Mouse (Mus musculus): ENCODE results near the gene Kat14. TPM values are rescaled to one million over a fixed set of nuclear protein-coding genes. Genes with fewer than 3 reads are reported as not detected.

Gene Kat14
- polyA plus RNA-seq, 1 experiment from 2014 or later, result 22.4 TPM

Other genes starting within 250 kb of the Kat14 start
- gene Mgme1, start 98.3 kb upstream of the Kat14 start, polyA plus RNA-seq (2014; fragmentation: Nextera tagmentation; extraction: Ambion mirVana), result 10.5 and 11.7 TPM in 2 replicates
- 73.0 and 75.9 TPM in 2 replicates for gene Snx5, start 98.1 kb upstream of the Kat14 start, polyA plus RNA-seq (2014; fragmentation: Nextera tagmentation; extraction: Ambion mirVana)
- not detected in 2 replicates for gene Ovol2, start 36.8 kb upstream of the Kat14 start, polyA plus RNA-seq (2014; fragmentation: Nextera tagmentation; extraction: Ambion mirVana)
- 0.53 and 3.0 TPM in 2 replicates for gene Pet117, start within 50 bp of the Kat14 start, polyA plus RNA-seq (2014; fragmentation: Nextera tagmentation; extraction: Ambion mirVana)
- 19.5 and 23.7 TPM in 2 replicates for gene Dzank1, start 158.4 kb downstream of the Kat14 start, polyA plus RNA-seq (2014; fragmentation: Nextera tagmentation; extraction: Ambion mirVana)
- gene Polr3f, start 158.7 kb downstream of the Kat14 start, polyA plus RNA-seq (2014; fragmentation: Nextera tagmentation; extraction: Ambion mirVana), result 26.4 and 28.3 TPM in 2 replicates
- 55.1 and 58.6 TPM in 2 replicates for gene Rbbp9, start 181.9 kb downstream of the Kat14 start, polyA plus RNA-seq (2014; fragmentation: Nextera tagmentation; extraction: Ambion mirVana)
- gene Sec23b, start 187.2 kb downstream of the Kat14 start, polyA plus RNA-seq (2014; fragmentation: Nextera tagmentation; extraction: Ambion mirVana), result 64.3 and 69.5 TPM in 2 replicates
- 57.4 and 77.1 TPM in 2 replicates for gene Smim26, start 225.1 kb downstream of the Kat14 start, polyA plus RNA-seq (2014; fragmentation: Nextera tagmentation; extraction: Ambion mirVana)
- gene Dtd1, start 230.9 kb downstream of the Kat14 start, polyA plus RNA-seq (2014; fragmentation: Nextera tagmentation; extraction: Ambion mirVana), result 120 and 128 TPM in 2 replicates

Measured in hindbrain, embryonic 14.5 days (tissue).